Mouse (Mus musculus) heart, postnatal 4 days (tissue): Measurements from ENCODE around the gene Fam189a2. TPM values are rescaled to one million over a fixed set of nuclear protein-coding genes. Genes with fewer than 3 reads are reported as not detected.

ENCODE experiments used
- DNase-seq: peaks from one replicate; pipeline ENCODE4 v3.0.0; 2021
- total RNA-seq, 2 experiments: library from RNA; stranded (reverse); gene quantifications; 2 replicates each; pipeline ENCODE4 v1.2.3; 2021

Gene Fam189a2
- total RNA-seq, 2 experiments from 2014 or later: 85.3 to 88.9 TPM

DNA sequence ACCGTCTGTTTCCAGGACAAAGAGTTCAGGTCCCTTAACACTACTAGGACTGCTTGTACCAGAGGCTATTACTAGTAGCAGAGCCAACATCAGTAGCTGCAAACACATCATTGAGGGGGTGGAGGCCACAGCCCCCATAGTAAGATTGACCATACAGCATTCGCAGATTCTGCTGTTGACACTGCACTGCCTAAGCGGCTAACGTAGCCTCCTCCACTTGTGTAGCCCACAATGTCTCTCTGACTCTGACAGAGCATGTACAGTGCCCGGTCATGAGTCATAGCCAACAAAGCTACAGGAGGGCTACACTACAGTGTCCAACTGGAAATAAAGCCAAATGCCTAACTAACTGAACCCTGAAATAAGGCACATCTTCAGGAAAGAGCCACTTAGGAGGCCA is 105.3 kb downstream of the Fam189a2 start:
- DNase-seq: no peak

DNA sequence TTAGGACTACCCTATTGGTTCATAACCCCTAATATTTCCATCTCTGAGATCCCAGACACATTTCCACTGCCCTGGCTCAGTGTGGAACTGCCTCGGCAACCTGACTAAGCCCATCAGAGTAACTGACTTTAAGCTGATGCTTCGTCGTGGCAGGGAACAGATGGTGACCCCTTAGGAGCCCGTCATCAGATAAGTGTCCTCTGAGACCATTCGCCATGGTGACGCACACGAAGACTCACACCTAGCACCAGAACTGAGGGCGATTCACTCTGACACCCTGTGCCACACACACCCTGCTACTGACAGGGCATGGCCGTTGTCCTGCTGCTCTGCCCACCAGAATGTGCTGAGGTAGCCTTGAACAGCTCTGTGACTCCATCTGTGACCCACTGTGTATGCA is 106.0 kb downstream of the Fam189a2 start:
- DNase-seq: no peak

DNA sequence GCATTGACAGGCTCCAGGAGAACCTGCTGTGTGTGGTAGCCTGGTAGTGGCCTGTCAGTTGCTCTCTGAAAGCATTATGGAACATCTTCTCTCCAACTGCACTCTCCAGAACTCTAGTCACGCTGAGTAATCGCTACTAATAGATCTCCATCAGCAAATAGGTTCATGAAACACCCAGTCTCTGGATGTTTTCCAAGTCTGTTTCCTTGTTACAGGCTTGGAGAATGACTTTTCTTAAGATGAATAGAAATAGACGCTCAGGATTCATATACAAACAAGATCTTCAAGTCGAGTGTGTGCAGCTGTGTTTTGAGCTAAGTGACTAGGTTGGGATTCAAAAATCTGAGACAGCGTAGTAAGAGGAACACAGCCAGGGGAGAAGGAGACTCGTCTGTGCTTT is 106.8 kb downstream of the Fam189a2 start:
- no peak for DNase-seq

Other genes starting within 250 kb of the Fam189a2 start
- 10 to 100 TPM; 36.9 to 37.7 TPM for gene Tjp2, start 194.0 kb upstream of the Fam189a2 start, total RNA-seq
- 10 to 100 TPM; 39.3 to 41.2 TPM for gene Fxn, start 249.6 kb upstream of the Fam189a2 start, total RNA-seq